Comparison of ENCODE assay signal across 10 mouse cellular contexts in genomic region chr2:168840853-168841712, GRCm38 (mm10).
A peak's percentile ranks its signal among the peaks of the same experiment; 100 is the strongest.
DNase-seq lines count a peak whose midpoint lies in the region; ATAC-seq lines count a peak whose summit lies in the region.
"Had no signal": no experiment of that assay in that cellular context is flagged by ENCODE, and none has a peak within 500 bp of the region (broad histone marks: within the 10 kb centered on the region; RNA-seq: fewer than 3 reads in every experiment).

No protein-coding gene starts in this region.

- H3K27ac ChIP-seq in heart, embryonic 15.5 days = no peak overlapping the region
- H3K27ac ChIP-seq in liver, embryonic 12.5 days = no peak overlapping the region
- H3K27ac ChIP-seq in kidney, embryonic 16.5 days (ENCODE audit: low read length) = no peak overlapping the region

- no peak overlapping the region for H3K4me3 ChIP-seq in heart, embryonic 15.5 days
- H3K4me3 ChIP-seq in liver, embryonic 12.5 days = no peak overlapping the region
- no peak overlapping the region for H3K4me3 ChIP-seq in kidney, embryonic 16.5 days (ENCODE audit: low read length)

- WGBS in heart, embryonic 15.5 days = 11% methylated on average over 19 of the region's 19 CpGs
- WGBS in liver, embryonic 12.5 days (ENCODE audit: insufficient replicate concordance) = 4% methylated on average over 19 of the region's 19 CpGs
- 5% methylated on average over 19 of the region's 19 CpGs for WGBS in kidney, embryonic 16.5 days

- no peak for ATAC-seq in heart, embryonic 15.5 days (replicated peaks; ENCODE audit: insufficient number of reproducible peaks, insufficient read depth, low FRiP score, low read depth)
- no peak for ATAC-seq in liver, embryonic 12.5 days
- ATAC-seq in kidney, embryonic 16.5 days (ENCODE audit: low FRiP score, low TSS enrichment) = no peak

- H3K9ac ChIP-seq in heart, embryonic 15.5 days = no peak overlapping the region
- H3K9ac ChIP-seq in liver, embryonic 12.5 days = 0 out of 2 replicates have a peak overlapping the region, but pooled peaks have one; percentile 12
- H3K9ac ChIP-seq in kidney, embryonic 16.5 days (replicated peaks; ENCODE audit: low read length) = no peak overlapping the region

- no peaks in the 10 kb centered on the region for H3K36me3 ChIP-seq in heart, embryonic 15.5 days
- H3K36me3 ChIP-seq in liver, embryonic 12.5 days = no peaks in the 10 kb centered on the region
- no peaks in the 10 kb centered on the region for H3K36me3 ChIP-seq in kidney, embryonic 16.5 days (ENCODE audit: insufficient read depth, low read length)

- peaks cover 85% of the 10 kb centered on the region for H3K27me3 ChIP-seq in heart, embryonic 15.5 days
- H3K27me3 ChIP-seq in liver, embryonic 12.5 days (replicated peaks) = peaks cover 94% of the 10 kb centered on the region
- peaks cover 81% of the 10 kb centered on the region for H3K27me3 ChIP-seq in kidney, embryonic 16.5 days (ENCODE audit: insufficient read depth, low read length)

- peak overlapping the region; percentile 26; the same call in 1 of the 2 replicates for H3K4me2 ChIP-seq in heart, embryonic 15.5 days
- H3K4me2 ChIP-seq in liver, embryonic 12.5 days = peak overlapping the region; percentile 25; the same call in 1 of the 2 replicates
- H3K4me2 ChIP-seq in kidney, embryonic 16.5 days (replicated peaks; ENCODE audit: low read depth, low read length) = no peak overlapping the region

- intact Hi-C loops in heart, postnatal 25 days (cut with DNase I) = no loop called here

- peaks cover 22% of the 10 kb centered on the region for H3K4me1 ChIP-seq in heart, embryonic 15.5 days (replicated peaks)
- peaks cover 32% of the 10 kb centered on the region for H3K4me1 ChIP-seq in liver, embryonic 12.5 days
- H3K4me1 ChIP-seq in kidney, embryonic 16.5 days (ENCODE audit: insufficient read depth, low read length) = peaks cover 17% of the 10 kb centered on the region

- DNase-seq in heart, postnatal 25 days (ENCODE audit: low spot score) = no peak
- peak; percentile 9 for DNase-seq in thymus, postnatal 25 days
- DNase-seq in thymus, adult 18-20 months = no peak
- DNase-seq in adrenal gland, postnatal 14 days = no peak
- DNase-seq in cerebellum, adult 9-11 months = no peak
- DNase-seq: cerebellum, adult 8-10 months; kidney, postnatal 25 days had no signal

- no peaks in the 10 kb centered on the region for H3K9me3 ChIP-seq in heart, embryonic 15.5 days (replicated peaks)
- H3K9me3 ChIP-seq in liver, embryonic 12.5 days (replicated peaks) = no peaks in the 10 kb centered on the region
- H3K9me3 ChIP-seq in kidney, embryonic 16.5 days (ENCODE audit: low read length) = peaks cover 6% of the 10 kb centered on the region; the same call in 1 of the 2 replicates
